Mouse (Mus musculus) neural tube, embryonic 13.5 days (tissue): Measurements from ENCODE around the gene Gm21775. TPM values are rescaled to one million over a fixed set of nuclear protein-coding genes. Genes with fewer than 3 reads are reported as not detected.
"Not testable (repeated sequence)": the region's sequence is repeated elsewhere in the genome, so short reads cannot be mapped to it uniquely, and the experiment has no call there.

Experiments used
- ATAC-seq: fragments of 200-750 bp; cut with Nextera tagmentation; 2 replicates; pipeline ENCODE4 v1.8.0; 2017; ENCODE audit warnings: low read depth, mild to moderate bottlenecking, moderate TSS enrichment, moderate library complexity
- H3K27ac ChIP-seq: fragments of 300-500 bp; sonication (generic); replicated peaks from 2 replicates; pipeline ENCODE4 v1.5.1; 2015; ENCODE audit warnings: moderate library complexity, mild to moderate bottlenecking, inconsistent platforms
- H3K27me3 ChIP-seq: fragments of 300-500 bp; sonication (generic); 2 replicates; pipeline ENCODE4 v1.6.1; 2015; ENCODE audit warnings: mild to moderate bottlenecking, inconsistent platforms
- H3K36me3 ChIP-seq: fragments of 300-500 bp; sonication (generic); 2 replicates; pipeline ENCODE4 v1.6.1; 2015; ENCODE audit warnings: mild to moderate bottlenecking, inconsistent platforms
- H3K4me1 ChIP-seq: fragments of 300-500 bp; sonication (generic); replicated peaks from 2 replicates; pipeline ENCODE4 v1.6.1; 2015; ENCODE audit warnings: inconsistent platforms
- H3K4me2 ChIP-seq: fragments of 300-500 bp; sonication (generic); 2 replicates; pipeline ENCODE4 v1.6.1; 2015; ENCODE audit warnings: inconsistent platforms, mild to moderate bottlenecking, moderate library complexity
- H3K4me3 ChIP-seq: fragments of 300-500 bp; sonication (generic); 2 replicates; pipeline ENCODE4 v1.5.1; 2015; ENCODE audit warnings: mild to moderate bottlenecking, inconsistent platforms
- H3K9ac ChIP-seq: fragments of 300-500 bp; sonication (generic); 2 replicates; pipeline ENCODE4 v1.6.1; 2015; ENCODE audit warnings: moderate library complexity, mild to moderate bottlenecking, inconsistent platforms
- H3K9me3 ChIP-seq: fragments of 300-500 bp; sonication (generic); 2 replicates; pipeline ENCODE4 v1.6.1; 2016; ENCODE audit warnings: inconsistent platforms
- WGBS: fragments of 180-500 bp; shearing (Covaris S2); methylation state at CpG from one replicate; pipeline ENCODE4 v1.1.7; 2015; 5-methylcytosine and 5-hydroxymethylcytosine counted together
- polyA plus RNA-seq: library from polyadenylated mRNA; unstranded; fragments of >200 nt; fragmentation: Nextera tagmentation; extraction: Ambion mirVana; gene quantifications from 2 replicates; pipeline ENCODE4 v1.2.1, GENCODE M21; 2015

The Gm21775 gene
- polyA plus RNA-seq, result not detected in 2 replicates

- WGBS, result 75% methylated on average over 4 of the region's 5 CpGs
- ATAC-seq, H3K36me3 ChIP-seq, H3K4me1 ChIP-seq, H3K4me2 ChIP-seq, H3K4me3 ChIP-seq, H3K27me3 ChIP-seq, H3K9ac ChIP-seq, H3K27ac ChIP-seq, H3K9me3 ChIP-seq: not testable (repeated sequence)
These were observed at the start of gene Gm21775 for GRCm38 (mm10) chrY:10553153-10553552. TSS of gene Gm21775 (plus strand) at chrY:10553453.

- H3K9me3 ChIP-seq, ATAC-seq, H3K4me3 ChIP-seq, H3K4me1 ChIP-seq, H3K27ac ChIP-seq, H3K9ac ChIP-seq, H3K36me3 ChIP-seq, H3K27me3 ChIP-seq, H3K4me2 ChIP-seq: not testable (repeated sequence)
These were observed 17.3 kb upstream of the Gm21775 start, which contains the start of gene Gm20737 for GRCm38 (mm10) chrY:10535942-10536341. TSS of gene Gm20737 (minus strand) at chrY:10536042.

Other genes with a start within 250 kb of the Gm21775 start
- gene Gm20834, start 228.9 kb upstream of the Gm21775 start, polyA plus RNA-seq, result not detected in 2 replicates
- not detected in 2 replicates for gene Gm28510, start 140.7 kb upstream of the Gm21775 start, polyA plus RNA-seq
- not detected in 2 replicates for gene Gm20737, start 17.4 kb upstream of the Gm21775 start, polyA plus RNA-seq
- gene Gm21900, start 62.9 kb downstream of the Gm21775 start, polyA plus RNA-seq, result not detected in 2 replicates
- not detected in 2 replicates for gene Gm20777, start 199.0 kb downstream of the Gm21775 start, polyA plus RNA-seq